Mouse (Mus musculus): ENCODE measurements around the gene Olfr127.
"Not testable (repeated sequence)": the region's sequence is repeated elsewhere in the genome, so short reads cannot be mapped to it uniquely, and the experiment has no call there.

Olfr127 gene

DNA sequence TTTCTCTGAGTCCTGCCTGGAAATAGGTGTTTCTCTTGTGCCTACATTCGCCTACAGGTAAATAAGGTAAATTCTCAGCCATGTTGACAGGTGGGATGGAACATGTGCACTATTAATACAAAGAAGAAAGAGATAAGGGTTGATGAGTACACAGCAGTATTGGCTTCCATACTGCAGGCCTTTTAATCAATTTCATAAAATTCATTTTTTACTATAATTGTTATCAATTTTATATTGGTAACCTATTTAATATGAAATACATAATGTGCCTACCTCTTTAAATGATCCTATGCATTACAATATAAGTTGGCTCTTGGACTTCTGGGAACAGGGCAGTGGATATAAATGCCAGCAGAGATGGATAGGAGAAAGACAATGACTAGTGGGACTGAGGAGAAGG lies at the start of gene Olfr127:
Gene Olfr127, plus strand, starts transcription at position 301 of the 400 bp plus-strand sequence.
- no peak for DNase-seq (ENCODE audit: low read depth, low spot score)

DNA sequence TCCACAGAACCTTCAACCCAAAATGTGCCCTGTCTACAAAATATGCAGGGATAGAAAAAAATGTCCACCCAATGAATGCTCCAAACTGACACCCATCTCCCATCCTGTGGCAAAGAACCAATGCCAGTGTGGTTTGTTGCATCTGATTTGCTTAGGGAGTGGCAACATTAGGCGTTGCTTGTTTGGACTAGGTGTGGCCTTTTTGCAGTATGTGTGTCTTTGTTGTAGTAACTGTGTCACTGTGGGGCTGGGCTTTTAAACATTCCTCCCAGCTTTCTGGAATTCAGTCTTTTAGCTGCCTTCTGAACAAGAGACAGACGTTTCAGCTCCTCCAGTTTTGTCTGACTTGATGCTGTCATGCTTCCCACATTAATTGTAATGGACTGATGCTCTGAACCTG lies 36.3 kb upstream of the Olfr127 start:
- no peak for DNase-seq (ENCODE audit: low read depth, low spot score)

DNA sequence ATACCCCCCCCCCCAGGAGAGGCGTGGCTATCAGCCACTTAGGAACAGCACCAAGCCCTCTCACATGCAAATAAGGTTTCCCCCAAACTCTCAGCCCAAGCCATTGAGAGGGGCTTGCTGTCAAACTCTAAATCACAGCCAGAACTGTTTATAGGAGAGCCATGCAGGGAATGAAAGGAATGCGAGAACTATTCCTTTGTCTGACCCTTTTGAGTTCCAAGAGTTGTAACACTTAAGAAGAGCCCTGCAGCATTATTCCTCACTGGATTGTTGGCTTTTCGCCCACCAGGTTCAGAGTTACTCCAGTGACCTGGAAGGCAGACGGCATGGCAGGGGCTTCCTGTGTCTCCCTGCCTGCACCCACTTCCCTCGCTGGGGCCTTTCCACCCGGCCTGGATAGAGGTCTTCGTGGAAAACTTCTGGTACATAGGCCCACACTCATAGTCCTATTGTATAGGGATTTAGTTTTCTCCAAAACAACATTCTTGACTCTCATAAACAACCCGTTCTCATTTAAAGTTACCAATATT lies 30.5 kb upstream of the Olfr127 start:
- DNase-seq (ENCODE audit: low read depth, low spot score) = no peak

DNA sequence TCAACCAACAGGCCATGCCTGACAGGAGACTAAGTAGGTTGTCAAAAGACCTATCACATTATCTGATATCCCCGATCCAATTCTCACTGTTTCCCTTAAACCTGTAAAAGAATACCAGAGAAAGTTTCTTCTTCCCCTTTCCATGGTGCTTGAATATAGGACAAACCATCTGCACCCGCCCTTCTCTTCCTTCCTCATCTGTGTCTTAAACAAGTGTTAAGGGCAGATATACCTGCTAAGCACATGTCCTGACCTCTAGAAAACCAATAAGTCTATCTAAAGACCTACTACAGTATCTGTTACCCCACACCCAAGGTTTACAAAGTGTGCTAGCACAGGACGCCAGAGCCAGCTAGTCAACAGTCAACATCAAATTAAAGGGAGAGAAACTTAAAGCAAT lies 26.4 kb upstream of the Olfr127 start:
- DNase-seq (ENCODE audit: low read depth, low spot score) = no peak

DNA sequence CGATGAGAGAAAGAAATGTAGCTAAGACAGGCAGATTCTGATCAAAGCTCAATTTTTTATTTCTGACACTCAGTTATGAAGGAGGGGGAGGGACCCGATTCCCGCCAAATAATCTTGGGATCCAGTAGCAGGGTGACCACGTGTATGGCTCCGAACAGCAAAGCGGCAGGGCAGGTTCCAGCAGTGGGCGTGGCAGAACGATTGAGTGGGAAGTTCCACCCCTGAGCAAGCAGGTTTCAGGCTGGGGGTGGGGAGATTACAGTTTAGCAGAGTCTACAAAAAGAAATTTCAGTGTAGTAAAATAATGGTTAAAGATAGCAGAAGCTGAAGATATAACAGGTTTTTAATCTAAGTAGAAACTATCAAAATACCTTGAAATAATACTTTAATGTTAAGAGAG lies 6.6 kb downstream of the Olfr127 start:
- DNase-seq (ENCODE audit: low read depth, low spot score) = not testable (repeated sequence)

DNA sequence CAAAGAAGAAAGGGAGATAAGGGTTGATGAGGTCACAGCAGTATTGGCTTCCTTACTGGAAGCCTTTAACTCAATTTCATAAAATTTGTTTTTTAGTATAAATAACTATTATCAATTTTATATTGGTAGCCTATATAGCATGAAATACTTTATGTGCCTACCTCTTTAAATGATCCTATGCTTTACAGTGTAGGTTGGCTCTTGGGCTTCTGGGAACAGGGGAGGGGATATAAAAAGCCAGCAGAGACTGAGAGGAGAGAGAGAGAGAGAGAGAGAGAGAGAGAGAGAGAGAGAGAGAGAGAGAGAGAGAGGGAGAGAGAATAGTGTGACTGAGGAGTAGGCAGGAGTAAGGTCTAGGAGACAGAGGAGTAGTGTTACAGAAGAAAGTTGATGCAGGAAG lies 20.0 kb downstream of the Olfr127 start, which contains the start of gene Olfr128:
Gene Olfr128, plus strand, starts transcription at position 301 of the 400 bp plus-strand sequence.
- no peak for DNase-seq (ENCODE audit: low read depth, low spot score)

DNA sequence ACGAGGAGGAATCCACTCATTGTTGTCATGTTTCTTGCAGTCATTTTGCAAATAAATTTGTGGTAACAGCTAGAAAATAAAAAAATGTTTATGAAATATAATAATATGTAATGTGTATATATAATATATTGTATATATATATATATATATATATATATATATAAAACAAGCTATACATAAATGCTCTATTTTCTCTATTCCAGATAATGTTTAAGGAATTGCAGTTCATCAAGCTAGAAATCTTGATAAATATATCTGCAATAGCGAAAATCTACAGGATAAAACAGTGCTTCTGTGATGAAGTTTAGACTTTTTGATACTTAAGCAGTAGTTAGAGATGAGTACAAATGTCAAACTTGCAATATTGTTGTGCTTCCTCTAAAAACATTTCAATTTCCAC lies 52.7 kb downstream of the Olfr127 start, which contains the start of gene Olfr761:
Gene Olfr761, minus strand, starts transcription at position 101 of the 400 bp plus-strand sequence.
- DNase-seq (ENCODE audit: low read depth, low spot score) = no peak

Measured in 3T3-L1 (cell line).